Mouse (Mus musculus): ENCODE data around the gene Shcbp1l. TPM values are rescaled to one million over a fixed set of nuclear protein-coding genes. Genes with fewer than 3 reads are reported as not detected.

Shcbp1l gene
- polyA plus RNA-seq, 1 experiment from 2014 or later, result 0.28 TPM

- peak; percentile 35; the same call in 1 of the 2 replicates for ATAC-seq (ENCODE audit: insufficient read depth)
- no peak overlapping the region for H3K4me3 ChIP-seq (ENCODE audit: low read depth, low read length)
Measured at GRCm38 (mm10) chr1:153501644-153502321, 76.8 kb downstream of the Shcbp1l start.

More at GRCm38 (mm10) chr1:153501644-153502321, 76.8 kb downstream of the Shcbp1l start:
- 38% methylated on average over 5 of the region's 5 CpGs for WGBS
- no peaks in the 10 kb centered on the region for H3K4me1 ChIP-seq (ENCODE audit: insufficient read depth)
- no peaks in the 10 kb centered on the region for H3K36me3 ChIP-seq (ENCODE audit: insufficient read depth)
- no peak overlapping the region; the same call in 1 of the 2 replicates for H3K9ac ChIP-seq
- DNase-seq, result peak; percentile 24
- no peak for TF ChIP-seq CTCF (IDR thresholded peaks at IDR 0.05; ENCODE audit: low read depth)
- no peak overlapping the region for H3K27ac ChIP-seq (ENCODE audit: low read depth)
- no peaks in the 10 kb centered on the region for H3K27me3 ChIP-seq (ENCODE audit: insufficient read depth, low read length)
- no peaks in the 10 kb centered on the region for H3K9me3 ChIP-seq (ENCODE audit: low read depth, low read length)
- H3K4me2 ChIP-seq, result no peak overlapping the region

Other genes with a start within 250 kb of the Shcbp1l start
- gene Lamc2, start 238.7 kb upstream of the Shcbp1l start, polyA plus RNA-seq (2014; fragmentation: Nextera tagmentation; extraction: Ambion mirVana), result 55.7 and 55.9 TPM in 2 replicates
- 183 and 193 TPM in 2 replicates for gene Lamc1, start 92.4 kb upstream of the Shcbp1l start, polyA plus RNA-seq (2014; fragmentation: Nextera tagmentation; extraction: Ambion mirVana)
- gene Dhx9, start 62.5 kb downstream of the Shcbp1l start, polyA plus RNA-seq (2014; fragmentation: Nextera tagmentation; extraction: Ambion mirVana), result 30.7 and 30.8 TPM in 2 replicates
- gene Npl, start 124.9 kb downstream of the Shcbp1l start, polyA plus RNA-seq (2014; fragmentation: Nextera tagmentation; extraction: Ambion mirVana), result 7.6 and 8.1 TPM in 2 replicates
- 0.14 and 0.20 TPM in 2 replicates for gene Rgs8, start 227.9 kb downstream of the Shcbp1l start, polyA plus RNA-seq (2014; fragmentation: Nextera tagmentation; extraction: Ambion mirVana)

Data from lung, embryonic 14.5 days (tissue).